Mouse (Mus musculus): ENCODE data around the gene Lactb. TPM values are rescaled to one million over a fixed set of nuclear protein-coding genes. Genes with fewer than 3 reads are reported as not detected.

Gene Lactb
- polyA plus RNA-seq (2015; fragmentation: Nextera tagmentation; extraction: Ambion mirVana) = 12.2 and 12.8 TPM in 2 replicates

DNA sequence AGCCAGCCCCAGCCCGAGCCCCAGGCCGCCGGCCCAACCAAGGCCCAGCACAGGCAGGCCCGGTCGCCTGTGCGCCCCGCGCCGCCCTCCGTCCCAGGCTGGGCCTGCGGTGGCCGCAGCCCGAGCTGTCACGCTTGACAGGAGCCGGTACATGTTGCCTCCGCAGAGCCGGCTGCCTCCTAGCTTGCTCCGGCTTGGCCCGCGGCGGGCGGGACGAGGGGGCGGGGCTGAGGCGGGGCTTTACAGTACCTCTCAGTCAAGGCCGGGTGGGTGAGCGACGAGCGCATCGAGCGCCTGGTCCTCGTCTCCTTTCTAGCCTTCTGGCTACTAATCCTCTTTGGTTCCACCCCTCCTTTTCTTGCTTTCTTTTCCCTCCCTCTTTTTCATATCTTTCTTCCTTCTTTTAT, at the start of gene Lactb:
TSS of gene Lactb (minus strand) at position 246 of the 407 bp plus-strand sequence.
- H3K9ac ChIP-seq = peak within 1 kb of the TSS; percentile 85
- no peaks in the 10 kb centered on the region for H3K9me3 ChIP-seq
- H3K27ac ChIP-seq = peak within 1 kb of the TSS; percentile 94
- WGBS = 1% methylated on average over 32 of the region's 32 CpGs
- ATAC-seq (ENCODE audit: low FRiP score) = peak; percentile 98
- H3K36me3 ChIP-seq = peaks cover 10% of the 10 kb centered on the region
- H3K4me3 ChIP-seq = peak within 1 kb of the TSS; percentile 71
- no peaks in the 10 kb centered on the region for H3K27me3 ChIP-seq
- peak within 1 kb of the TSS; percentile 63 for H3K4me2 ChIP-seq
- H3K4me1 ChIP-seq (replicated peaks) = peaks cover 13% of the 10 kb centered on the region

DNA sequence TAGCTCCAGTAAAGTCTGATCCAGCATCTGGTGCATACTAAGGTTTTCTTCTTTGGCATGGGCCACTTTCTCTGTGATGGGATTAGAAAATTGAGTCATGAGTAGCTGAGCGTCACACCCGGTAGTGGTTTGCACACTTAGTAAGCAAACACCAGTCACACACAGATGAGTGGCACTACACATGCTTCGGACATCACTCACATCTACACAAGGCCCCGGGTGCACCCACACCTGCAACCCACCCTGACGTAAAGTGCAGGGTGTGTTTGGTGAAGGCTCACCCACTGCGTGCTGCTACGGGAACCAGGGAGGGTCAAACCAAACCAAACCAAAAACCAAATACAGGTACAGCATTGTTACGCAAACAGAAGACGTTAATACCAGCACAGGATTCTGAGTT, 48.1 kb upstream of the Lactb start:
- Histone ChIP-seq H3K27ac (no peak overlapping the region), H3K27me3 (no peaks in the 10 kb centered on the region), H3K9me3 (no peaks in the 10 kb centered on the region), H3K4me1 (replicated peaks) (no peaks in the 10 kb centered on the region), H3K4me3 (no peak overlapping the region), H3K4me2 (no peak overlapping the region), H3K9ac (no peak overlapping the region), H3K36me3 (peaks cover 65% of the 10 kb centered on the region)
- WGBS = 99% methylated on average over 9 of the region's 9 CpGs
- no peak for ATAC-seq (ENCODE audit: low FRiP score)

DNA sequence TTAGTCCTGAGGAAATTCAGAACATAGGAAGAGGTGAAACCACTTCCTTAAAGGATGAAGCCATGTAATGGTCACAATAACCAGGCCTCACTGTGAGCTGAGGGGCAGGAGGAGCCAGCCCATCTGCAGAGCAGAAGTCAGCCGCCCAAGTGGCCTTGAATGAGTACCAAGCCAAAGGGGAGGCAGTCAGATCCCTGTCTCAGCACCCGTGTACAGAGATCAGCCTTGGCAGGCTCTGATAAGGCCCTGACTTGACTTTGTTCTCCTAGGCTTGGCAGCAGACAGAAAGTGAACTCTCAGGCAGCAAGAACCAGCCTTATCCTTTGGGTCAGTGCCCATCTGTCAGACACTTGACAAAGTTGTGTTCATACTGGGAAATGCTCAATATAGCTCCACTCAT, 44.8 kb upstream of the Lactb start:
- no peak for ATAC-seq (ENCODE audit: low FRiP score)
- Histone ChIP-seq H3K36me3 (peaks cover 35% of the 10 kb centered on the region), H3K27me3 (no peaks in the 10 kb centered on the region), H3K4me1 (replicated peaks) (no peaks in the 10 kb centered on the region), H3K9me3 (no peaks in the 10 kb centered on the region), H3K27ac (no peak overlapping the region), H3K9ac (no peak overlapping the region), H3K4me3 (no peak overlapping the region), H3K4me2 (no peak overlapping the region)
- 83% methylated on average over 2 of the region's 2 CpGs for WGBS

DNA sequence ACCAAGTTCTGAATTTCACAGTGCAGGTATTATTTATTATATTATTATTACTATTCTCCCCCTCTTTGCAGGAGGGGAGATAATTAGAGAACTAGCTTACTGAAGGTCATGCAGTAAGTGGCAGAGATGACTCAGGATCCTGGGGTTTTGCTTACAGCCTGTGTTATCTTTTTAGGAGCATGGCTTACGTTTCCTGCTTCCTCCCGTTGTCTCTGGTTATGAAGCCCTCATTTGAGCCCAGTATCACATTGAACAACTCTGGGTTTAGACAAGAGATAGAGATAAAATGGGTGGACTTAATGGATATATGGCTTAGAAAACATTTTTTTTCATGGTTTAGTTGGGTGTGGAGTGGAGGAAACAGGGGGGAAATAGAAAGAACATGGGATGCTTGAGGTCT, 38.2 kb upstream of the Lactb start:
- no peaks in the 10 kb centered on the region for H3K27me3 ChIP-seq
- WGBS = 82% methylated on average over 2 of the region's 2 CpGs
- ATAC-seq (ENCODE audit: low FRiP score) = no peak

DNA sequence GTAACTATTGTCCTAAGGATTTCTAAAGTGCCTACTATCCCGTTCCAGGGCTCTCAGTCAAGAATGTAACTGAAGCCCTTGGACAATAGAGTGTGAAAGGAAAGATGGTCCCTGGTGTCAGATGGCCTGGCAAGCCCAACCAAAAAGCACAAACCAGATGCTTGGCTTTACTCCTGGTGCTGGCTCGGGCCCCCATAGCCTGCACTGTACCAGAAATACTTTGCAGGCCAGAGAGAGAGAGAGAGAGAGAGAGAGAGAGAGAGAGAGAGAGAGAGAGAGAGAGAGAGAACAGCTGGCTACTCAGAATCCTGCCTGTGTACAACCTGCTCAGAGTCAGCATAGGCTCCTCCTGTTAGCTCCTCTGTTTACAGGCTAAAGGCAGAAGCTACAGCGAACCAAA, 37.2 kb upstream of the Lactb start:
- no peak overlapping the region for H3K9ac ChIP-seq
- no peaks in the 10 kb centered on the region for H3K36me3 ChIP-seq
- ATAC-seq (ENCODE audit: low FRiP score) = no peak
- no peak overlapping the region for H3K27ac ChIP-seq
- H3K9me3 ChIP-seq = no peaks in the 10 kb centered on the region
- H3K27me3 ChIP-seq = no peaks in the 10 kb centered on the region
- H3K4me2 ChIP-seq = no peak overlapping the region
- no peaks in the 10 kb centered on the region for H3K4me1 ChIP-seq (replicated peaks)
- H3K4me3 ChIP-seq = no peak overlapping the region
- WGBS = 57% methylated on average over 3 of the region's 3 CpGs

More for the DNA sequence above, 38.2 kb upstream of the Lactb start:
- H3K36me3 ChIP-seq = no peaks in the 10 kb centered on the region
- no peak overlapping the region for H3K4me3 ChIP-seq
- no peaks in the 10 kb centered on the region for H3K4me1 ChIP-seq (replicated peaks)
- no peak overlapping the region for H3K9ac ChIP-seq
- H3K4me2 ChIP-seq = no peak overlapping the region
- H3K27ac ChIP-seq = no peak overlapping the region
- no peaks in the 10 kb centered on the region for H3K9me3 ChIP-seq

DNA sequence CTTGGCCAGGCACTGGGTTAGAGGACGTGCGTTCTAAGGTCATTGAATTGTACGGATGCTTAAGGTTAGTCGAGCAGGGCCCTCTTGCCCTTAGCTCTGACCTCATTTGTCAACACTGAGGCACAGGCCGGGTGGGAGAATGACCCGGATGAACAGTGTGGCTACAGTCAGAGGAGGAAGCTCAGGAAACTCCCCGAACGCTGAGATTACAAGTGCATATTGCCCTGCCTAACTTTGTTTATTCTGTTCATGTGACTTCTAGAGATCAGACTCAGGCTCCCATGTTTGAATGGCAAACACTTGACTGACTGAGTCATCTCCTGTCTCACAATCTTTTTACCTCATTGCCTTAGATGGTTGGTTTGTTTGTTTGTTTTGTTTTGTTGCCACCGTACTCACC, 36.2 kb upstream of the Lactb start:
- WGBS = 83% methylated on average over 9 of the region's 9 CpGs
- Histone ChIP-seq H3K4me2 (no peak overlapping the region), H3K27me3 (no peaks in the 10 kb centered on the region), H3K27ac (no peak overlapping the region), H3K4me3 (no peak overlapping the region), H3K4me1 (replicated peaks) (no peaks in the 10 kb centered on the region), H3K36me3 (no peaks in the 10 kb centered on the region), H3K9ac (no peak overlapping the region), H3K9me3 (no peaks in the 10 kb centered on the region)
- ATAC-seq (ENCODE audit: low FRiP score) = no peak

DNA sequence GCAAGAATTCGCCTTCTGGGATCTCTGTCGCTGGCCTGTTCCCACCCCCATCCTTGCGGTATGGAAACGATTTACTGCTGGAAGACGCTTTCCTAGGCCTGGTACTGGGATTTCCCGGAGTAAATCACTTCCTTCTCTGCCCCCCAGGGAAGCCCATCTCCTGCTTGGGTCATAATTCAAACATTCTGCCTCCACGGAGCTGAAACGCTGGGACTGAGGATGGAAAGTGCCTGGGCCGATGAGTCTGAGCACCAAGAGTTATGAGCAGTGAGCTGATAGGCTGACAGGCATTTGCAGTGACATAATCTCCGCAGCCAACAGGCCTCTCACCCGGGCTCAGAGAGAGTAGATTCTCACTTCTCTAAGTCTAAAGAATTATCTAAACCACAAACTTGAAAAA, 33.5 kb upstream of the Lactb start:
- WGBS = 61% methylated on average over 11 of the region's 11 CpGs
- no peaks in the 10 kb centered on the region for H3K9me3 ChIP-seq
- H3K4me2 ChIP-seq = no peak overlapping the region
- no peaks in the 10 kb centered on the region for H3K36me3 ChIP-seq
- no peak for ATAC-seq (ENCODE audit: low FRiP score)
- peaks cover 10% of the 10 kb centered on the region for H3K4me1 ChIP-seq (replicated peaks)
- H3K4me3 ChIP-seq = no peak overlapping the region
- no peaks in the 10 kb centered on the region for H3K27me3 ChIP-seq
- no peak overlapping the region for H3K27ac ChIP-seq
- no peak overlapping the region for H3K9ac ChIP-seq

DNA sequence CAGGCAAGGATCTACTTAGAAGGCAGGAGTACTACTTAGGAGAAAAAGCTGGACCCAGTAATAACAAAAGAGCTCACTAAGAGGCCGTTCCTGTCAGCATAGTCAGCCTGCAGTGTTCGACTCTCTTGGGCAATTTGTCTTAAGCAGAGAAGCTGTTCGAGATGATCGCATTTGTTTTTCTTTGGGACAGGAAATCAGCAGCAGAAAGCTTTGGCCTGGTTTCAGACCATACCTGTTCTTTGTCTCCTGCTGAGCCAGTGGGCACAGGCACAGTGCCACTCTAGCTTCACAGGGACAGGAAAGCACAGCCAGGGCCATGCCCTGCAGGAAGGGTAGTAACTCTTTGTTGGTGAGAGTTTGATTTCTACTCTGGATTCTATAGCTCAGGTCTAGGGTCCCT, 31.1 kb upstream of the Lactb start:
- H3K4me2 ChIP-seq = no peak overlapping the region
- H3K9me3 ChIP-seq = no peaks in the 10 kb centered on the region
- peaks cover 17% of the 10 kb centered on the region for H3K4me1 ChIP-seq (replicated peaks)
- H3K9ac ChIP-seq = no peak overlapping the region
- H3K27ac ChIP-seq = no peak overlapping the region
- H3K27me3 ChIP-seq = no peaks in the 10 kb centered on the region
- 77% methylated on average over 4 of the region's 4 CpGs for WGBS
- no peaks in the 10 kb centered on the region for H3K36me3 ChIP-seq
- no peak overlapping the region for H3K4me3 ChIP-seq
- ATAC-seq (ENCODE audit: low FRiP score) = no peak

DNA sequence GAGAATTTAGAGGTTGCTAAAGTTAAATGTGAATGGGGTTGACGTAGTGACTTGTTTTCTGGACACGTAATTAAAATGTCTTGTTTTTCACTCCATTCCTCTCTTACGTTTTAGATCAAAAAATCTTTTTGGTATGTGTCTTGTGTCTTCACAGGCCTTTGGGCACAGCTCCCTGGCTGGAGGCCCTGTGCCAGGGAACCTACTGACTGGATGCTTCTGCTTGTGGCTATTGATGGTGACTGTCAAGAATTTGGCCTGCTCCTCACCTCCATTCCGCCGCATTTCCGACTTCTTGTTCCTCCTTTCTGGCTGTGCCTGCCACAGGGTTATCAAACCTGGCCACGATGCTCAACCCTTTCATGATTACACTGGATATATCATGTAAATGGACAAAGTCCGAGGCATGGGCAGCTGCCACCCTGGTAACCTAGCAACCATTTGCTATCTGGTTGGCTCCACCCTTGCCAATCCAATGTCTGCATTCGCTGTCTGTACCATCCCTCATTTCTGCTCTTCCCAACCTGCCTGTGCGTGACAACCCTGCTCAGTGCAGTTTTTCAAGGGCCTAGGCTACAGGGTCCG, 30.0 kb upstream of the Lactb start:
- Histone ChIP-seq H3K4me1 (replicated peaks) (peaks cover 17% of the 10 kb centered on the region), H3K9ac (no peak overlapping the region)
- ATAC-seq (ENCODE audit: low FRiP score) = no peak

DNA sequence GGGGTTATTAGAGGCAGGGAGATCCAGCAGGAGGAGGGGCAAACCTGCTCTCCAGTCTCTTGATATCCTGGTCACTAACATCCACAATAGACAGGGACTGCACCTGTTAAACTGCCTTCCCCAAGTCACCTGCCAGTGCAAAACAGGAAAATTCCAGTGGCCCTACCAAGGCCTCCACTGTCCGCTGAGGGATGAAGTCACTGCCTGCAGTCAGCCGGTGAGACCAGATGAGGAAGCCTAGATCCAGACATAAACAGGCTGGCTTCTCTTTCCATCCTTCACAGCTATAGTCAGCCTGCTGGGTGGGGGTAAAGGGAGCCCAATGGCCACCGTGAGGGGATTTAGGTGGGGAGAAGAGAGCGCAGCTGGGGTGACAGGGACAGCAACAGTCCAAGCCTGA, 28.4 kb upstream of the Lactb start:
- Histone ChIP-seq H3K4me2 (no peak overlapping the region), H3K27ac (no peak overlapping the region), H3K36me3 (no peaks in the 10 kb centered on the region), H3K4me3 (no peak overlapping the region), H3K9me3 (no peaks in the 10 kb centered on the region), H3K4me1 (replicated peaks) (peaks cover 17% of the 10 kb centered on the region), H3K27me3 (no peaks in the 10 kb centered on the region), H3K9ac (no peak overlapping the region)
- no peak for ATAC-seq (ENCODE audit: low FRiP score)
- 57% methylated on average over 4 of the region's 4 CpGs for WGBS

More for the DNA sequence above, 30.0 kb upstream of the Lactb start:
- Histone ChIP-seq H3K4me2 (no peak overlapping the region), H3K27me3 (no peaks in the 10 kb centered on the region), H3K4me3 (no peak overlapping the region), H3K9me3 (no peaks in the 10 kb centered on the region), H3K27ac (no peak overlapping the region), H3K36me3 (no peaks in the 10 kb centered on the region)
- WGBS = 70% methylated on average over 11 of the region's 11 CpGs

DNA sequence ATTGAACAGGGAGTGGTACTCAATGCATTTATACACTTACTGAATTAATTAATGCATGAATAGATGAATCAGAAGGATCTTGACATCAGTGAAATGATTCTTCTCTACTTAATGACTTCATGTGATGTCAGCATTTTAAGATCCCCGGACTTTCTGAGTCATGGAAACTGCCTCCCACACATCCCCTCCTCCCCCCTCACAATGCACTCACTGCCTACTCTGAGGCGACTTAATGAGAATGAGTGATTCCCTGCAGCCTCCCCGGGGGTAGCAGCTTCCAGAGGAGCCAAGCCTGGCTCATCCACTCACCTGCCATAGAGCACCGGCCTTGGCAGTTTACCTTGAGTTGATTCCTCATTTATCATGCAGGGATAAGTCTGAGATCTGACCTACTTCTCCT, 27.9 kb upstream of the Lactb start:
- Histone ChIP-seq H3K9me3 (no peaks in the 10 kb centered on the region), H3K4me1 (replicated peaks) (peaks cover 17% of the 10 kb centered on the region), H3K36me3 (no peaks in the 10 kb centered on the region), H3K4me3 (no peak overlapping the region), H3K27ac (no peak overlapping the region), H3K4me2 (no peak overlapping the region), H3K9ac (no peak overlapping the region), H3K27me3 (no peaks in the 10 kb centered on the region)
- 42% methylated on average over 4 of the region's 4 CpGs for WGBS
- no peak for ATAC-seq (ENCODE audit: low FRiP score)

DNA sequence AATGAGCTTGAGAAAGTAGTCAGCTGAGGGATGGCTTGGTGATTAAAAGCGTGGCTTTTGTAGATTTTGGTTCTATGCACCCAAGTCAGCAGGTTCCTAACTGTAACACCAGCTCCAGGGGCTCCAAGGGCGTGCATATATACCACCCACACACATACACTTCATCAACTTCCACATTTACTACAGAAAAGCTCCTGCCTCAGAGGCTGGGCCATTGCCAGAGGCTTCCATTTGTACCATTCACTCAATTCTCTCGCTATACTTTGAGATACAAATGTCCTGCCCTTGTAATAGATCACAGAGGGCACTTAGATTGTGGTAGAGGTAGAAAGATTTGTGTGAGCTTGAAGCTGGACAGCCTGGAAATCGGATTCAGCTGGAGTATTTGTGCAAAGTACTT, 26.2 kb upstream of the Lactb start:
- no peak for ATAC-seq (ENCODE audit: low FRiP score)
- H3K4me3 ChIP-seq = no peak overlapping the region

DNA sequence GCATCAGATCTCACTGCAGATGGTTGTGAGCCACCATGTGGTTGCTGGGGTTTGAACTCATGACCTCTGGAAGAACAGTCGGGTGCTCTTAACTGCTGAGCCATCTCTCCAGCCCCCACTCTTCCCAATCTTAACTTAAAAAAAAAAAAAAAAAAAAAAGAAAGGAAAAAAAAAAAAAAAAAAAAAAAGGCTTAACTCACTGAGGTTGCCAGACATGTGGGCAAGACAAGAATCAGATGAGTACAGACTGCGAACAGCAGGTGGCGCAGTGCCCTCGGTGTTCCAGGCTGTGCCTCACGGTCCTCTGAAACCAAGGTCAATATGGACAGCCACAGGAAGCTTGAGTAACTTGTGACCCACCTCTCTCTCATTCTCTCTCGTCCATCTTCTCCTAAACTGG, 25.8 kb upstream of the Lactb start:
- no peak overlapping the region for H3K27ac ChIP-seq
- H3K4me2 ChIP-seq = no peak overlapping the region
- H3K9me3 ChIP-seq = no peaks in the 10 kb centered on the region
- no peak overlapping the region for H3K4me3 ChIP-seq
- H3K9ac ChIP-seq = no peak overlapping the region
- H3K27me3 ChIP-seq = no peaks in the 10 kb centered on the region
- peaks cover 17% of the 10 kb centered on the region for H3K4me1 ChIP-seq (replicated peaks)
- WGBS = 5% methylated on average over 6 of the region's 6 CpGs
- ATAC-seq (ENCODE audit: low FRiP score) = no peak
- H3K36me3 ChIP-seq = no peaks in the 10 kb centered on the region

More for the DNA sequence above, 26.2 kb upstream of the Lactb start:
- no peaks in the 10 kb centered on the region for H3K36me3 ChIP-seq
- H3K9me3 ChIP-seq = no peaks in the 10 kb centered on the region
- WGBS = 83% methylated on average over 4 of the region's 4 CpGs
- H3K4me2 ChIP-seq = no peak overlapping the region
- no peak overlapping the region for H3K9ac ChIP-seq
- no peaks in the 10 kb centered on the region for H3K27me3 ChIP-seq
- H3K4me1 ChIP-seq (replicated peaks) = peaks cover 17% of the 10 kb centered on the region
- H3K27ac ChIP-seq = no peak overlapping the region
